Mouse (Mus musculus): ENCODE results near the gene Olfr283. TPM values are rescaled to one million over a fixed set of nuclear protein-coding genes. Genes with fewer than 3 reads are reported as not detected.

Olfr283 gene
- polyA plus RNA-seq, 1 experiment, result not detected

DNA sequence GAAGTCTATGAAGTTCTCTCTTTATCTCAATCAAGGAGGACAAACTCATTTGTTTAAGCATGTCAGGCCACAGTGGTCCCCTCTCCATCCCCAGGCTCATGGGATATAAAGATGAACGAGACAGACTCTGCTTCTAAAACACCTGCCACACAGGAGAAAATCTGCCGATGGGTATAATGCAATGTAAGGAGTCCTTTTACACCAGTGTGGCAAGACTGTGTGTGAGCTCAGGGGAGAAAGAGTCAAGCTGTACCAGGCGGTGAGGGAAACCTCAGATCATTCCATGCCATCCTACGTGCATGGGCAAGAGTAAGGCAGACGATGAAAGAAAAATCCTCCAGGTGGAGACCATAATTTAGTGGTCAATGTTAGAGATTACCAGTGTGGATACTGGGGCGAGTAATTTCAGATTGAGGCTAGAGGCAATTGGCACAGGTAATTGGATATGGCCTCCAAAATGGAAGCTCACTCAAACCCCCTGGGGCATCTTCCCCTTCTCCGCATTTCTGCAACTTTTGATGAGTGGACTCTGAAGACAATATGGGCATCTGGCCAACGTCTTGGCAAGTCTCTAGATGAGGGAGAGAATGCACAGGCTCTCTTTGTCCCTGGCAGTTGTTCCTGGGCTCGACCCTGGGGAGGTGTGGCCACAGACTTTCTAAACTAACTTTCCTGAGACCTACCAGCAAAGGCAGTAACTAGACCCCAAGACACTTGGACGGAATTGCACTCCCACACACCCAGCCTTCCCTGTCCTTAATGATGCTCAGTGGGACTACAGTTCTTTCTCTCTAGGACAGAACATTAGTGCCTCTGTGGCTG, 10.5 kb upstream of the Olfr283 start:
- no peak for TF ChIP-seq POLR2A (IDR thresholded peaks at IDR 0.05; ENCODE audit: low read depth, low read length)
- no peak for TF ChIP-seq CTCF (conservative IDR thresholded peaks at IDR 0.05; ENCODE audit: insufficient read depth, insufficient read length, low read depth, low read length)
- Histone ChIP-seq H3K4me3 (ENCODE audit: insufficient read depth, low read depth, low read length) (no peak overlapping the region), H3K27ac (ENCODE audit: insufficient read depth, low read depth, low read length) (no peak overlapping the region), H3K4me1 (ENCODE audit: control insufficient read depth, insufficient read depth, low read length) (no peaks in the 10 kb centered on the region), H3K27me3 (replicated peaks; ENCODE audit: control insufficient read depth, insufficient read depth, low read length) (no peaks in the 10 kb centered on the region), H3K36me3 (ENCODE audit: control insufficient read depth, insufficient read depth, low read length) (no peaks in the 10 kb centered on the region)
- no peak for DNase-seq
- WGBS, result 65% methylated on average over 10 of the region's 10 CpGs

DNA sequence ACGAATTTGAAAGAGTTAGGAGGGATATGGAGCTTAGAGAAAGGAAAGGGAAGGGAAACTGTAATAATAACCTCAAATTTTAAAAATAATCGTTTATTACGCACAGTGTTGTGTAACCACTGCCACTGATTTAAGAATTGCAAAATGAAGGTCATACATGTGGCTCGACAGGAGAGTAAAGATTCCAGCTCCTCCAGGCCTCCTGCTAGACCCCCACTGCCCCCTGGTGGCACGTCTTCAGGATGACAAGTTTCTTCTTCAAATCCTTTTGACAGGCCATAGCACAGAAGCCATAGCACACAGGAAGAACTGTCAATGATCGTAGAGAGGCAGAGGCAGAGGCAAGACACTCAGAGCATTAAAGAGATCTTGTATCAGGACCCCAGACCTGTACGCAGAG, 9.1 kb upstream of the Olfr283 start:
- Histone ChIP-seq H3K36me3 (ENCODE audit: control insufficient read depth, insufficient read depth, low read length) (no peaks in the 10 kb centered on the region), H3K4me1 (ENCODE audit: control insufficient read depth, insufficient read depth, low read length) (no peaks in the 10 kb centered on the region), H3K27me3 (replicated peaks; ENCODE audit: control insufficient read depth, insufficient read depth, low read length) (no peaks in the 10 kb centered on the region), H3K27ac (ENCODE audit: insufficient read depth, low read depth, low read length) (no peak overlapping the region), H3K4me3 (ENCODE audit: insufficient read depth, low read depth, low read length) (no peak overlapping the region)
- 25% methylated on average over 7 of the region's 7 CpGs for WGBS
- DNase-seq, result peak; percentile 69
- TF ChIP-seq CTCF (conservative IDR thresholded peaks at IDR 0.05; ENCODE audit: insufficient read depth, insufficient read length, low read depth, low read length) (peak; percentile 80), POLR2A (IDR thresholded peaks at IDR 0.05; ENCODE audit: low read depth, low read length) (no peak)

DNA sequence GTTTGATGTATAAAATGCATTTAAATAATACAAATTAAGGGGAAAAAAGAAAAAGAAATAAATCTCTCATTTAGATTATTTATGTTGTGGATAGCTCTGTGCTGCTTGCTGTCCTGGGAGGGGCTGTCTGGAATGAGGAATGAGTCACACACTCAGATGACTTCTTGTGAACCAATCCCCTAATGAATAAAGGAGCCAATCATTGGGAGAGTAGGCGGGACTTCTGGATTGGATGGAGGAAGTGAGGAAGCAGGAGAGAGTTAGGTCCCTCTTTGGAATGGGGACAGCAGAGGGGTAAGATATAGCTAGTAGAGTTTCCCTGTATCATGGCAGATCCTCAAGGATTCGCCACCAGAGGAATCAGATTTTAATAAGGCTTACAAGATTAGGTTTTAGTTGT, 6.9 kb upstream of the Olfr283 start:
- no peaks in the 10 kb centered on the region for H3K27me3 ChIP-seq (replicated peaks; ENCODE audit: control insufficient read depth, insufficient read depth, low read length)
- no peaks in the 10 kb centered on the region for H3K36me3 ChIP-seq (ENCODE audit: control insufficient read depth, insufficient read depth, low read length)
- WGBS, result 84% methylated on average over 2 of the region's 2 CpGs
- no peaks in the 10 kb centered on the region for H3K4me1 ChIP-seq (ENCODE audit: control insufficient read depth, insufficient read depth, low read length)
- H3K4me3 ChIP-seq (ENCODE audit: insufficient read depth, low read depth, low read length), result no peak overlapping the region
- DNase-seq, result no peak
- TF ChIP-seq CTCF (conservative IDR thresholded peaks at IDR 0.05; ENCODE audit: insufficient read depth, insufficient read length, low read depth, low read length), result no peak
- no peak for TF ChIP-seq POLR2A (IDR thresholded peaks at IDR 0.05; ENCODE audit: low read depth, low read length)
- no peak overlapping the region for H3K27ac ChIP-seq (ENCODE audit: insufficient read depth, low read depth, low read length)

DNA sequence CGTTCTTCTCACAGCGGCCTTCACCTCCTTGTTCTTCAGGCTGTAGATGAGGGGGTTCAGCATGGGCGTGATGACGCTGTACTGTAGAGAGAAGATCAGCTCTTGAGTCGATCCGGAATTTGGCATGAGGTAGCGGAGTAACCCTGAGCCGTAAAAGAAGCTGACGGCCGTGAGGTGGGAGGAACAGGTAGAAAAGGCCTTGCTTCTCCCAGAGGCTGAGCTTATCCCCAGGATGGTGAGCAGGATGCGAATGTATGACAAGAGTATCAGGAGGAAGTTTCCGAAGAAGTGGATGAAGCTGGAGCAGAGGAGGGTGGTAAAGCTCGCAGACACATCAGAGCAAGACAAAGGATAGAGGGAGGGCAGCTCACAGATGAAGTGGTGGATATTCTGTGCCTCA, 2.5 kb downstream of the Olfr283 start:
- H3K4me3 ChIP-seq (ENCODE audit: insufficient read depth, low read depth, low read length), result no peak overlapping the region
- no peaks in the 10 kb centered on the region for H3K36me3 ChIP-seq (ENCODE audit: control insufficient read depth, insufficient read depth, low read length)
- no peak for DNase-seq
- WGBS, result 93% methylated on average over 13 of the region's 13 CpGs
- no peak overlapping the region for H3K27ac ChIP-seq (ENCODE audit: insufficient read depth, low read depth, low read length)
- TF ChIP-seq CTCF (conservative IDR thresholded peaks at IDR 0.05; ENCODE audit: insufficient read depth, insufficient read length, low read depth, low read length) (no peak), POLR2A (IDR thresholded peaks at IDR 0.05; ENCODE audit: low read depth, low read length) (no peak)
- H3K27me3 ChIP-seq (replicated peaks; ENCODE audit: control insufficient read depth, insufficient read depth, low read length), result no peaks in the 10 kb centered on the region
- no peaks in the 10 kb centered on the region for H3K4me1 ChIP-seq (ENCODE audit: control insufficient read depth, insufficient read depth, low read length)

DNA sequence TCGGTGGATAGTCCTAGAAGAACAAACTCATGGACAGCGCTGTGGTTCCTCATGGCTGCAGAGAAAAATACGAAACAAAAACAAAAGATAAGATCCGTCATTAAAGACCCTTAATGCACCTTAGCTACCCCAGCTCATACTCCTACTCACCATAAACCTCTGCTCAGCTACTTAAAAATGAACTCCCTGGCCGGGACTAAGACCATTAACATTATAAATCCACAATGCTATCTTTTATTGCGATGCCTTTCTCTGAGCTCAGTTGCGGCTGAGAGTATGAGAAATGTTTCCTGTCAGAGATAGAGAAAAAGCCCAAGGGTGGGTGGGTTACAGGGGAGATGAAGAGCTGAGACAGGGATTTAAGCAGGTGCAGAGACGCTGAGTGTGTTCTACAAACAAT, 39.9 kb downstream of the Olfr283 start, which contains the start of gene Olfr284:
TSS of gene Olfr284 (minus strand) at position 101 of the 400 bp plus-strand sequence.
- Histone ChIP-seq H3K4me3 (ENCODE audit: insufficient read depth, low read depth, low read length) (no peak within 1 kb of the TSS), H3K36me3 (ENCODE audit: control insufficient read depth, insufficient read depth, low read length) (no peaks in the 10 kb centered on the region), H3K27ac (ENCODE audit: insufficient read depth, low read depth, low read length) (no peak within 1 kb of the TSS), H3K27me3 (replicated peaks; ENCODE audit: control insufficient read depth, insufficient read depth, low read length) (no peaks in the 10 kb centered on the region), H3K4me1 (ENCODE audit: control insufficient read depth, insufficient read depth, low read length) (no peaks in the 10 kb centered on the region)
- WGBS, result 53% methylated on average over 8 of the region's 8 CpGs
- no peak for DNase-seq
- TF ChIP-seq POLR2A (IDR thresholded peaks at IDR 0.05; ENCODE audit: low read depth, low read length), result no peak
- no peak for TF ChIP-seq CTCF (conservative IDR thresholded peaks at IDR 0.05; ENCODE audit: insufficient read depth, insufficient read length, low read depth, low read length)

Other genes with a start within 250 kb of the Olfr283 start
- 46.8 and 52.5 TPM in 2 replicates for gene Asb8, start 215.3 kb downstream of the Olfr283 start, polyA plus RNA-seq (2012; rRNA removed)
- gene Ccdc184, start 213.8 kb downstream of the Olfr283 start, polyA plus RNA-seq (2012; rRNA removed), result 0.19 and 0.45 TPM in 2 replicates
- gene Olfr288, start 185.4 kb downstream of the Olfr283 start, polyA plus RNA-seq (2012; rRNA removed), result not detected in 2 replicates
- gene Gm44579, start 160.0 kb downstream of the Olfr283 start, polyA plus RNA-seq (2012; rRNA removed), result not detected in 2 replicates
- gene Olfr287, start 159.9 kb downstream of the Olfr283 start, polyA plus RNA-seq (2012; rRNA removed), result not detected in 2 replicates
- gene Olfr286, start 146.5 kb downstream of the Olfr283 start, polyA plus RNA-seq (2012; rRNA removed), result not detected in 2 replicates
- 0.06 and 0.14 TPM in 2 replicates for gene H1fnt, start 123.7 kb downstream of the Olfr283 start, polyA plus RNA-seq (2012; rRNA removed)
- 3.0 and 3.1 TPM in 2 replicates for gene Zfp641, start 84.8 kb downstream of the Olfr283 start, polyA plus RNA-seq (2012; rRNA removed)
- not detected in 2 replicates for gene Olfr285, start 63.6 kb downstream of the Olfr283 start, polyA plus RNA-seq (2012; rRNA removed)
- gene Olfr284, start 40.0 kb downstream of the Olfr283 start, polyA plus RNA-seq (2012; rRNA removed), result not detected in 2 replicates
- not detected in 2 replicates for gene Olfr282, start 50.3 kb upstream of the Olfr283 start, polyA plus RNA-seq (2012; rRNA removed)
- not detected in 2 replicates for gene Olfr281, start 71.6 kb upstream of the Olfr283 start, polyA plus RNA-seq (2012; rRNA removed)
- gene OR5BS1P, start 89.0 kb upstream of the Olfr283 start, polyA plus RNA-seq (2012; rRNA removed), result not detected in 2 replicates
- gene Lalba, start 101.8 kb upstream of the Olfr283 start, polyA plus RNA-seq (2012; rRNA removed), result not detected in 2 replicates
- not detected in 2 replicates for gene Olfr279, start 111.5 kb upstream of the Olfr283 start, polyA plus RNA-seq (2012; rRNA removed)
- gene Kansl2, start 153.3 kb upstream of the Olfr283 start, polyA plus RNA-seq (2012; rRNA removed), result 32.0 and 33.1 TPM in 2 replicates
- 10.0 and 11.0 TPM in 2 replicates for gene Ccnt1, start 190.0 kb upstream of the Olfr283 start, polyA plus RNA-seq (2012; rRNA removed)
- 1.0 and 1.1 TPM in 2 replicates for gene 4930415O20Rik, start 190.1 kb upstream of the Olfr283 start, polyA plus RNA-seq (2012; rRNA removed)
- 98.7 and 104 TPM in 2 replicates for gene Adcy6, start 229.1 kb upstream of the Olfr283 start, polyA plus RNA-seq (2012; rRNA removed)
- gene Cacnb3, start 249.9 kb upstream of the Olfr283 start, polyA plus RNA-seq (2012; rRNA removed), result 20.2 and 21.7 TPM in 2 replicates